Mouse (Mus musculus) heart, postnatal 14 days (tissue): ENCODE measurements around the gene Tap2. TPM values are rescaled to one million over a fixed set of nuclear protein-coding genes. Genes with fewer than 3 reads are reported as not detected.

Experiments
- DNase-seq, 2 experiments: peaks; one replicate each; pipeline ENCODE4 v3.0.0; 2021 to 2022
- intact Hi-C: fragments of 180-260 bp; cut with DNase I; formaldehyde crosslinking; loops from one replicate; pipeline ENCODE4 v1.15.1; 2025
- long read RNA-seq, 2 experiments: library from polyadenylated mRNA; stranded (forward); transcript quantifications; one replicate each; pipeline ENCODE4 v2.0.0; 2021
- total RNA-seq, 2 experiments: library from RNA; stranded (reverse); gene quantifications; 2 replicates each; pipeline ENCODE4 v1.2.3; 2021

The Tap2 gene
- total RNA-seq, result 10 to 100 TPM; 18.9 to 20.7 TPM
- long read RNA-seq, experiment 1, transcript Tap2-201 (12 exons, 3,442 nt), result major isoform, 25 of 33 reads
- long read RNA-seq, experiment 1, partial matches to known transcripts, result 6 of 33 reads
- long read RNA-seq, experiment 1, other reads (novel, unspliced or antisense), result 2 of 33 reads
- long read RNA-seq, experiment 2, transcript Tap2-201 (12 exons, 3,442 nt), result major isoform, 17 of 22 reads
- long read RNA-seq, experiment 2, partial matches to known transcripts, result 1 of 22 reads
- long read RNA-seq, experiment 2, other reads (novel, unspliced or antisense), result 4 of 22 reads

- intact Hi-C loops, result loop anchor here (5.0 kb wide), 1 partner anchor 34 kb away; the partner anchor contains the start of gene H2-Ob
- DNase-seq, result no peak
These were observed at the start of gene Tap2 for GRCm38 (mm10) chr17:34203444-34203843. Gene Tap2, plus strand, starts transcription at chr17:34203527.

DNA sequence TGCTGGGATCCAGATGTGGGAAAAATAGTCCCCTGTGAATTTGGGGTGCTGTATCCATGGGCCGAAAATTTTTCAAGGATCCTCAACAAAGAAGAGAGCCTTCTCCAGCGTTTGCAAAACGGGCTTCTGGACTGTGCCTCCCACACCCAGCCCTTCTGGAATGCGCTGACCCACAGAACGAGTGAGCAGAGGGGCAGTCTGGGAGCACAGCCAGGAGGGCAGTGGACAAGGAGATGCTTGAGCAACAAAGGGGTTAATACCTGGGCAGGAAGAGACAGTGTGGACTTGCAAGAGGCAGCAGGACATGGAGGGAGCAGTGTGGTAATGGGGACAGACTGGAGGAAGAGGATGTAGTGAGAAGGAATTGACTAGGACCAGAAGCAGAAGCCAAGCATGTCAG lies 47.8 kb upstream of the Tap2 start:
- DNase-seq, result no peak
- intact Hi-C loops, result no loop called here

DNA sequence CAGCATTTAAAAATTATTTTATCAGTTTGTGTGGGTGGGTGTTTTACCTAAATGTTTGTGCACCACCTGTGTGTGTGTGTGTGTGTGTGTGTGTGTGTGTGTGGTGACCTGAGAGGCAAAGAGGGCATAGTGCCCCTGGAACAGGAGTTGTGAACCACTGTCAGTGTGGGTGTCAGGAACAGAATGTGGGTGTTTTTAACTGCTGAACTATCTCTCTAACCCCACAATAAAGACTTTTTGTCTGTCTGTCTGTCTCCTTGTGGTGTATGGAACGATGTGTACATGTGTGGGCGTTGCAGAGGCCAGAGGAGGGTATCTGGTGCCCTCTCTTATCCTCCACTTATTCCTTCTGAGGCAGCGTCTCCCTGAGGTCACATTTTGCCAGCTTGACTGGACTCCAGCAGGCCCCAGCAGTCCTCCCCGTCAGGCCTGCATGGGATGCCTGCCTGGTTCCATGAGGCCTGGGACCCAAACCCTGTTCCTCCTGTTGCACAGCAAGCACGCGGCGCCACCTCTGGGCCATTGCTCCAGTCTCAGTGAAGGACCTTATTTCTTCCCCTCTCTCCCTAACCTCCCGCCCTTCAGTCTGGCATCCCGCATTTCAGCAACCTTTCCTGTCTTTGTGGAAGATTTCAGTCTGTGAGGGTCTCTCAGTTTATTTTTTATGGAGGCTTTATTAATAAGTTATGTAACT lies 39.0 kb upstream of the Tap2 start:
- DNase-seq, result peak in 1 of 2 experiments; percentile 34
- intact Hi-C loops, result no loop called here

DNA sequence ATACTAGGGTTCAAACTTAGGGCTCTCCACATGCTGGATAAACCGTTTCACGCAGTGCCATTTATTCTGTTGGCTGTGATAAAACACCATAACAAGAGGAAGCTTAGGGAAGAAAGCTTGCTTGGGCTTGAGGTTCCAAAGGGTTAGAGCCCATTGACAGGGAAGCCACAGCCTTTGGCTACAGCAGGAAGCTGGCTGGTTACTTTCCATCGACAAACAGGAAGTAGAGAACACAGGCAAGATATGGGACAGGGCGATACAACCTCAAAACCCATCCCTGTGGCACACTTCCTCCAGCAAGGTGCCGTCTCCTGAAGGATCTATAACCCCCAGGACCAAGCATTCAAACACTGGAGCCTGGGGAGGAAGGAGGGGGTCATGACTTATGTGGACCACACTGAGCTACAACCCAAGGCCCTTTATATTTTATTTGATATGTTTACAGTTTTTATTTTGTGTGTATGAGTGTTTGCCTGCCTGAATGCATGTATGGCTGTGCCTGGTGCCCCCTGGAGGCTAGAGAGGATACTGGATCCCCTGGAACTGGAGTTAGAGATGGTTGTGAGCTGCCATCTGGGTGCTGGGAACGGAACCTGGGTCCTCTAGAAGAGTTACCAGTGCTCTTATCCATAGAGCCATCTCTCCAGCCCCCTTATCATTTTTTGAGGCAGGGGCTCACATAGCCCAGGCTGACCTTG lies 38.1 kb upstream of the Tap2 start:
- intact Hi-C loops, result no loop called here
- no peak for DNase-seq

DNA sequence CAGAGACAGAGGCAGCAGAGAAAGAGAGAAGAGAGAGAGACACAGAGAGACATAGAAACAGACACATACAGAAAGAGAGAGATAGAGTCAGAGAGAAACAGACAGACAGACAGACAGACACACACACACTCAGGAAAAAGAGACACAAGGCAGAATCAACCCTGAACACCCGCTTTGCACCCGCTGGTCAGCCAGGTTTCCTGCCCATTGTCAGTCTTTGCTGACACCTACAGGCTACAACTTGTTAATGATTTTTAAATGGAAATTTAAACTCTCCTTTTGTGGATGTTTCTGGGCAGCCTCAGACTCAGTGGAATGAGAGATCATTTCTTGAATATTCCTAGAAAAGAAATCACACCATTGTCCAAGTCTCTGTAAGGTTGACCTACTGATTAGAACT lies 34.0 kb upstream of the Tap2 start:
- intact Hi-C loops, result loop anchor here (1.0 to 2.0 kb wide), 3 partner anchors 34 to 92 kb away; no protein-coding TSS in a partner anchor
- DNase-seq, result peak; percentile 39 to 58

GRCm38 (mm10) chr17:34170487-34170876 lies 32.8 kb upstream of the Tap2 start:
- intact Hi-C loops, result loop anchor here (1.0 to 10.0 kb wide), 4 partner anchors 34 to 234 kb away; no protein-coding TSS in a partner anchor
- DNase-seq, result no peak

GRCm38 (mm10) chr17:34170877-34171498 lies 32.3 kb upstream of the Tap2 start:
- intact Hi-C loops, result loop anchor here (1.0 to 10.0 kb wide), 4 partner anchors 33 to 234 kb away; no protein-coding TSS in a partner anchor

DNA sequence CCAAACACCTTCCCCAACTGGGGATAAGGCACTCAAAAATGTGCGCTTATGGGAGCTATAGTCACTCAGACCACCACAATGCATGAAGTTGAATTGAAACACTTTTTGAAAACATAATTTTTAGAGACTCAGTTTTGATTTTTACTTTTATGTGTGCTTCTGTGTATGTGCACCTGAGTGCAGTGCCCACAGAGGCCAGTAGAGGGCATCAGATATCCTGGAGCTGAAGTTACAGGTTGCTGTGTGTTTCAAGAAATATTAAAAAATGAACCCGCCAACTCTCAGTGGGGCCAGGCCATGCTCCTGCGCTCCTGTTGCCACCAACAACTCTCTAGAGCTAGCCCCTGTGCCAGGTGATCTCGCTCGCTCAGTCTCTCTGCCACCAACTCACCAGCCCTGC lies 30.8 kb upstream of the Tap2 start:
- intact Hi-C loops, result loop anchor here (10.0 kb wide), 2 partner anchors 142 to 232 kb away; no protein-coding TSS in a partner anchor
- no peak for DNase-seq

More at GRCm38 (mm10) chr17:34170877-34171498, 32.3 kb upstream of the Tap2 start:
- DNase-seq, result peak; percentile 81 to 91

DNA sequence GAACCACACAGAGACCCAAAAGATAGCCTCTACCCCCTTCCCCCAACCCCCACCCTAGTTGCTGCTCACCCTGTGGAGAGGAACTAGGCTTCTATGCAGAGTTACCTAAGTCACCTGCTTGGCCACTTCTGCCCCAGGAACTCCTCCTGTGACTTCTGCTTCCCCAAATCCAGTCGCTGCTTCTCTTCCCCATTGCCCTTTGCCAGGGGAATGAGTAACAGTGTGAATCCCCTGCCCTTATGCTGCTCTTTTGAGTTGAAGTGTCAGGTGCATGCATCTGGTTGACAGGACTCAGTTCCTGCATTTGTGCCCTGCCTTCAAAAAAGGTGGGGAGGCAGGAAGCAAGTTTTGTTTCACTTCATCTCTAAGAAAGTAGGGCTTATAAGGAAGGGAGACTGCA lies 29.3 kb upstream of the Tap2 start:
- intact Hi-C loops, result loop anchor here (10.0 kb wide), 2 partner anchors 141 to 231 kb away; no protein-coding TSS in a partner anchor
- DNase-seq, result no peak

GRCm38 (mm10) chr17:34177179-34177578 lies 26.1 kb upstream of the Tap2 start:
- no peak for DNase-seq
- intact Hi-C loops, result loop anchor here (10.0 kb wide), 2 partner anchors 138 to 228 kb away; no protein-coding TSS in a partner anchor

GRCm38 (mm10) chr17:34179019-34179418 lies 24.3 kb upstream of the Tap2 start:
- no peak for DNase-seq
- intact Hi-C loops, result loop anchor here (10.0 kb wide), 2 partner anchors 136 to 226 kb away; no protein-coding TSS in a partner anchor

- intact Hi-C loops, result loop anchor here (10.0 kb wide), 2 partner anchors 135 to 225 kb away; no protein-coding TSS in a partner anchor
- DNase-seq, result no peak
These were observed 23.1 kb upstream of the Tap2 start for GRCm38 (mm10) chr17:34179913-34180859.

GRCm38 (mm10) chr17:34183564-34184219 lies 19.6 kb upstream of the Tap2 start:
- DNase-seq, result no peak
- intact Hi-C loops, result no loop called here

- intact Hi-C loops, result no loop called here
- DNase-seq, result no peak
These were observed 17.8 kb upstream of the Tap2 start for GRCm38 (mm10) chr17:34185526-34185925.

DNA sequence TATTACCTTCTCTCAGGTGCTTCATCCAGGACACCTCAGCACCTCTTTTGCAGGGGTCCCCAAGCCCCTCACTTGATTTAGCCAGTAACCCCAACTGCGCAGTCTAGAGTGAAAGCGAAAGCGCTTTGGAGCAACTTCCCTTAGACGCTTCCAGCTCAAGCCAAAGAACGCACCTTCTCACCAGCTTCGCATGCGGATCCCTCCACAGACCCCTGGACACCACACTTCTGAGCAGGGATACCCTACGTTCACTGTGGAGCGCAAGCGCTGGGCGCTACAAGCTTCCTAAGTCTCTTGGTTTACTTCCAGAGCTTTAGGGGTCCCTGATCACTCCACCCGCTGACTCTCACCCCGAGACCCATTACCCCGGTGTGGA lies 16.5 kb upstream of the Tap2 start:
- no peak for DNase-seq
- intact Hi-C loops, result loop anchor here (2.0 kb wide), 1 partner anchor 18 kb away; no protein-coding TSS in a partner anchor

DNA sequence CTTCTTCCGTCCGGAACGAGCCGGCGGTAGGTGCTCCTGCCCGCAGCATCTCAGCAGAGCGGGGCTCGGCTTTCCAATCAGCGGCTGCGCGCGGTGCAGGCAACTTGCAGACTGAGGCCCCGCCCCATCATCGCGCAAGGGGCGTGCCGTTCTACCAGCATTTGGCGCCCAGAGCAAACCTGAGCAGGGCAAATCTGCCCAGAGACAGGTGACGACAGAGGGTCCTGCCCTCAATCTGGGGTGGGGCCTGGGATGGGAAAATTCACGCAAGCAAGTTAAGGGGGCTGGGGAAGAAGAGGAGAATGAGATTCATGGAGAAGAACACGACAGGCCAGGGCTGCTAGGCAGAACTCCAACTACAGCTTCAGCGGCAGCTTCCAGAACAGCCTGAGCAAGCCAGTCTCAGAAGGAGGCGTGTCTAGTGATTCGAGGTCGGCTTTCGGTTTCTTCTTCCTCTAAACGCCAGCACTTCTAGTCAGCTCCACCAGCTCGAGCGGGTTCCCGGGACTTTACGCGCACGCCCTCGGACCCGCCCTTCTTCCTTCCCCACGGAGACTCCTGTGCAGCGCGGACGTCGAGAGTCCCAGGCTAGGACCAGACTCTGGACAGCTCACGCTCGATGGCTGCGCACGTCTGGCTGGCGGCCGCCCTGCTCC lies 15.9 kb upstream of the Tap2 start, which contains the start of the genes Tap1 and Psmb9:
Tap1 (plus strand) TSS at position 293 of the 656 bp plus-strand sequence.
Psmb9 (minus strand) TSS at position 504 of the 656 bp plus-strand sequence.
- peak; percentile 97 to 99 for DNase-seq
- intact Hi-C loops, result loop anchor here (2.0 kb wide), 1 partner anchor 17 kb away; no protein-coding TSS in a partner anchor

GRCm38 (mm10) chr17:34188010-34188409 lies 15.3 kb upstream of the Tap2 start:
- intact Hi-C loops, result no loop called here
- DNase-seq, result peak; percentile 33 to 57

GRCm38 (mm10) chr17:34188986-34189385 lies 14.3 kb upstream of the Tap2 start:
- intact Hi-C loops, result no loop called here
- no peak for DNase-seq
